Mouse (Mus musculus): Measurements from ENCODE around the gene Chst11. TPM values are rescaled to one million over a fixed set of nuclear protein-coding genes. Genes with fewer than 3 reads are reported as not detected.

Gene Chst11
- polyA plus RNA-seq, 1 experiment from 2014 or later: 2.0 TPM

GRCm38 (mm10) chr10:83133866-83134570 is 148.7 kb downstream of the Chst11 start:
- Histone ChIP-seq H3K4me2 (no peak overlapping the region), H3K27me3 (no peaks in the 10 kb centered on the region)

GRCm38 (mm10) chr10:83134896-83135295 is 149.6 kb downstream of the Chst11 start:
- Histone ChIP-seq H3K4me3 (no peak overlapping the region), H3K9me3 (replicated peaks) (no peaks in the 10 kb centered on the region), H3K36me3 (no peaks in the 10 kb centered on the region), H3K9ac (no peak overlapping the region), H3K4me2 (no peak overlapping the region), H3K4me1 (replicated peaks) (peaks cover 9% of the 10 kb centered on the region), H3K27ac (no peak overlapping the region), H3K27me3 (no peaks in the 10 kb centered on the region)
- ATAC-seq (replicated peaks; ENCODE audit: insufficient number of reproducible peaks, insufficient read depth, low FRiP score, low read depth): no peak
- 73% methylated on average over 10 of the region's 10 CpGs for WGBS

More at GRCm38 (mm10) chr10:83133866-83134570, 148.7 kb downstream of the Chst11 start:
- Histone ChIP-seq H3K36me3 (no peaks in the 10 kb centered on the region), H3K4me3 (no peak overlapping the region), H3K9me3 (replicated peaks) (no peaks in the 10 kb centered on the region), H3K27ac (no peak overlapping the region), H3K4me1 (replicated peaks) (peaks cover 6% of the 10 kb centered on the region; the same call in 1 of the 2 replicates), H3K9ac (no peak overlapping the region)
- ATAC-seq (replicated peaks; ENCODE audit: insufficient number of reproducible peaks, insufficient read depth, low FRiP score, low read depth): no peak
- 61% methylated on average over 16 of the region's 16 CpGs for WGBS

GRCm38 (mm10) chr10:83135963-83136362 is 150.7 kb downstream of the Chst11 start:
- Histone ChIP-seq H3K36me3 (no peaks in the 10 kb centered on the region), H3K27me3 (no peaks in the 10 kb centered on the region), H3K27ac (no peak overlapping the region), H3K9ac (no peak overlapping the region), H3K4me3 (no peak overlapping the region), H3K9me3 (replicated peaks) (no peaks in the 10 kb centered on the region), H3K4me2 (no peak overlapping the region), H3K4me1 (replicated peaks) (peaks cover 17% of the 10 kb centered on the region)
- 79% methylated on average over 1 of the region's 1 CpGs for WGBS
- ATAC-seq (replicated peaks; ENCODE audit: insufficient number of reproducible peaks, insufficient read depth, low FRiP score, low read depth): no peak

GRCm38 (mm10) chr10:83137103-83137502 is 151.8 kb downstream of the Chst11 start:
- Histone ChIP-seq H3K4me1 (replicated peaks) (peaks cover 17% of the 10 kb centered on the region), H3K4me2 (no peak overlapping the region), H3K9ac (no peak overlapping the region), H3K36me3 (no peaks in the 10 kb centered on the region), H3K27ac (no peak overlapping the region), H3K4me3 (no peak overlapping the region), H3K27me3 (no peaks in the 10 kb centered on the region), H3K9me3 (replicated peaks) (no peaks in the 10 kb centered on the region)
- WGBS: 78% methylated on average over 7 of the region's 7 CpGs
- no peak for ATAC-seq (replicated peaks; ENCODE audit: insufficient number of reproducible peaks, insufficient read depth, low FRiP score, low read depth)

GRCm38 (mm10) chr10:83139276-83139675 is 154.0 kb downstream of the Chst11 start:
- H3K4me2 ChIP-seq: no peak overlapping the region
- no peaks in the 10 kb centered on the region for H3K9me3 ChIP-seq (replicated peaks)
- no peak overlapping the region for H3K4me3 ChIP-seq
- ATAC-seq (replicated peaks; ENCODE audit: insufficient number of reproducible peaks, insufficient read depth, low FRiP score, low read depth): no peak
- H3K9ac ChIP-seq: no peak overlapping the region
- H3K27ac ChIP-seq: no peak overlapping the region
- peaks cover 21% of the 10 kb centered on the region for H3K4me1 ChIP-seq (replicated peaks)
- 92% methylated on average over 7 of the region's 7 CpGs for WGBS
- no peaks in the 10 kb centered on the region for H3K36me3 ChIP-seq
- H3K27me3 ChIP-seq: no peaks in the 10 kb centered on the region

- Histone ChIP-seq H3K4me1 (replicated peaks) (peaks cover 19% of the 10 kb centered on the region), H3K36me3 (no peaks in the 10 kb centered on the region), H3K9me3 (replicated peaks) (no peaks in the 10 kb centered on the region), H3K9ac (no peak overlapping the region), H3K4me3 (no peak overlapping the region), H3K27ac (no peak overlapping the region), H3K27me3 (no peaks in the 10 kb centered on the region), H3K4me2 (no peak overlapping the region)
- ATAC-seq (replicated peaks; ENCODE audit: insufficient number of reproducible peaks, insufficient read depth, low FRiP score, low read depth): no peak
- WGBS: 57% methylated on average over 16 of the region's 16 CpGs
Observed at GRCm38 (mm10) chr10:83140258-83140936, 155.1 kb downstream of the Chst11 start.

GRCm38 (mm10) chr10:83141434-83141833 is 156.1 kb downstream of the Chst11 start:
- no peaks in the 10 kb centered on the region for H3K9me3 ChIP-seq (replicated peaks)
- H3K27ac ChIP-seq: no peak overlapping the region
- no peak overlapping the region for H3K4me2 ChIP-seq
- 84% methylated on average over 5 of the region's 5 CpGs for WGBS
- no peak overlapping the region for H3K4me3 ChIP-seq
- H3K4me1 ChIP-seq (replicated peaks): peaks cover 19% of the 10 kb centered on the region
- no peak overlapping the region for H3K9ac ChIP-seq
- no peak for ATAC-seq (replicated peaks; ENCODE audit: insufficient number of reproducible peaks, insufficient read depth, low FRiP score, low read depth)
- H3K36me3 ChIP-seq: no peaks in the 10 kb centered on the region
- no peaks in the 10 kb centered on the region for H3K27me3 ChIP-seq

GRCm38 (mm10) chr10:83143049-83143448 is 157.8 kb downstream of the Chst11 start:
- Histone ChIP-seq H3K27me3 (no peaks in the 10 kb centered on the region), H3K4me1 (replicated peaks) (peaks cover 19% of the 10 kb centered on the region), H3K27ac (no peak overlapping the region), H3K9me3 (replicated peaks) (no peaks in the 10 kb centered on the region), H3K4me3 (no peak overlapping the region), H3K9ac (no peak overlapping the region), H3K4me2 (no peak overlapping the region), H3K36me3 (no peaks in the 10 kb centered on the region)
- no peak for ATAC-seq (replicated peaks; ENCODE audit: insufficient number of reproducible peaks, insufficient read depth, low FRiP score, low read depth)
- WGBS: 81% methylated on average over 10 of the region's 10 CpGs

- no peaks in the 10 kb centered on the region for H3K36me3 ChIP-seq
- H3K27ac ChIP-seq: no peak overlapping the region
- H3K9ac ChIP-seq: no peak overlapping the region
- 77% methylated on average over 14 of the region's 14 CpGs for WGBS
- H3K4me1 ChIP-seq (replicated peaks): peaks cover 16% of the 10 kb centered on the region
- H3K4me2 ChIP-seq: no peak overlapping the region
- ATAC-seq (replicated peaks; ENCODE audit: insufficient number of reproducible peaks, insufficient read depth, low FRiP score, low read depth): no peak
- H3K4me3 ChIP-seq: no peak overlapping the region
- H3K27me3 ChIP-seq: no peaks in the 10 kb centered on the region
- H3K9me3 ChIP-seq (replicated peaks): no peaks in the 10 kb centered on the region
Observed at GRCm38 (mm10) chr10:83145836-83146235, 160.5 kb downstream of the Chst11 start.

- no peak for ATAC-seq (replicated peaks; ENCODE audit: insufficient number of reproducible peaks, insufficient read depth, low FRiP score, low read depth)
- Histone ChIP-seq H3K4me2 (no peak overlapping the region), H3K4me1 (replicated peaks) (peaks cover 38% of the 10 kb centered on the region), H3K27ac (no peak overlapping the region), H3K9me3 (replicated peaks) (no peaks in the 10 kb centered on the region), H3K9ac (no peak overlapping the region), H3K4me3 (no peak overlapping the region), H3K36me3 (no peaks in the 10 kb centered on the region), H3K27me3 (no peaks in the 10 kb centered on the region)
- 77% methylated on average over 12 of the region's 12 CpGs for WGBS
Observed at GRCm38 (mm10) chr10:83149342-83150178, 164.3 kb downstream of the Chst11 start.

- peaks cover 38% of the 10 kb centered on the region for H3K4me1 ChIP-seq (replicated peaks)
- H3K9me3 ChIP-seq (replicated peaks): no peaks in the 10 kb centered on the region
- no peaks in the 10 kb centered on the region for H3K27me3 ChIP-seq
- 49% methylated on average over 7 of the region's 7 CpGs for WGBS
- no peak overlapping the region for H3K9ac ChIP-seq
- peak overlapping the region; percentile 51; the same call in 1 of the 2 replicates for H3K27ac ChIP-seq
- H3K4me3 ChIP-seq: no peak overlapping the region
- no peaks in the 10 kb centered on the region for H3K36me3 ChIP-seq
- H3K4me2 ChIP-seq: 0 out of 2 replicates have a peak overlapping the region, but pooled peaks have one; percentile 20
- ATAC-seq (replicated peaks; ENCODE audit: insufficient number of reproducible peaks, insufficient read depth, low FRiP score, low read depth): peak; percentile 78
Observed at GRCm38 (mm10) chr10:83150587-83150986, 165.3 kb downstream of the Chst11 start.
